Mouse (Mus musculus) monocyte, adult 5-6 weeks (primary cell): ENCODE results near the gene Ostf1. TPM values are rescaled to one million over a fixed set of nuclear protein-coding genes. Genes with fewer than 3 reads are reported as not detected.

Source experiments
- ATAC-seq: fragments of 153-309, 156-312 bp; replicated peaks from 2 replicates; pipeline ENCODE4 v1.8.0; 2017; ENCODE audit warnings: mild to moderate bottlenecking; ENCODE audit not compliant: low TSS enrichment, insufficient number of reproducible peaks, severe bottlenecking, poor library complexity, low FRiP score
- total RNA-seq: library from RNA; stranded (forward); fragments of 200-1000, 200-491, 200-594 nt; gene quantifications from 3 replicates; pipeline ENCODE4 v1.2.3, GENCODE M21; 2017

Ostf1 gene
- total RNA-seq = 458 to 713 TPM (median 609 TPM) in 3 replicates

DNA sequence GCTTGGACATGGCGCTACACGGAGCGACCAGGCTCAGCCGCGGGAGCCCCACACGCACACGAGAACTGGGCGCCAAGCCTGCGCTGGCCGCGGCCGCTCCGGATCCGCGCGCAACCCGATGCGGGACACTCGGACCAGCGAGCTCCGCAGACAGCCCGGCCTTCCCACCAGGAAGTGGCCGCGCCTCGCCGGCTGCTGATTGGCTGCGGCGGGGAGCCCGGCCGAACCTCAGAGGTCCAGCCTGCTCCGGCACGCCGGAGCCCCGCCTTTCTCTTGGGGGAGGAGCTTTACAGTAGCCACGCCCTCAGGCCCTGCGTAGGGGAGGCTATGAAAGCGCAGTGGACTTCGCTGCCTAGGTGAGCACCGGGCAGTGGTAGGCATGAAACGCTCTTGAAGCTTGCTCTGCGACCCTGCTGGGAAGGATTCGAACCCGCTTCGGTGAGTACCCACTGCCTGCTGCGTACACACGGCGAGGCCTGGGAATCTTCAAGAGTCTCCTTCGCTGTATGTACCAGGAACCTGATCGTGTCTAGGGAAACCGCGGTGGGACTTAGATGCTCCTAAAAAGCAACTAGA lies at the start of gene Ostf1, which contains the start of gene Nmrk1:
Gene Ostf1 (minus strand): TSS at position 180 of the 576 bp plus-strand sequence.
Gene Nmrk1 (plus strand): TSS at position 307 of the 576 bp plus-strand sequence.
- peak; percentile 92 for ATAC-seq

GRCm38 (mm10) chr19:18673116-18673515 lies 41.5 kb upstream of the Ostf1 start:
- ATAC-seq = no peak

- ATAC-seq = no peak
These were observed 40.9 kb upstream of the Ostf1 start for GRCm38 (mm10) chr19:18672498-18672897.

DNA sequence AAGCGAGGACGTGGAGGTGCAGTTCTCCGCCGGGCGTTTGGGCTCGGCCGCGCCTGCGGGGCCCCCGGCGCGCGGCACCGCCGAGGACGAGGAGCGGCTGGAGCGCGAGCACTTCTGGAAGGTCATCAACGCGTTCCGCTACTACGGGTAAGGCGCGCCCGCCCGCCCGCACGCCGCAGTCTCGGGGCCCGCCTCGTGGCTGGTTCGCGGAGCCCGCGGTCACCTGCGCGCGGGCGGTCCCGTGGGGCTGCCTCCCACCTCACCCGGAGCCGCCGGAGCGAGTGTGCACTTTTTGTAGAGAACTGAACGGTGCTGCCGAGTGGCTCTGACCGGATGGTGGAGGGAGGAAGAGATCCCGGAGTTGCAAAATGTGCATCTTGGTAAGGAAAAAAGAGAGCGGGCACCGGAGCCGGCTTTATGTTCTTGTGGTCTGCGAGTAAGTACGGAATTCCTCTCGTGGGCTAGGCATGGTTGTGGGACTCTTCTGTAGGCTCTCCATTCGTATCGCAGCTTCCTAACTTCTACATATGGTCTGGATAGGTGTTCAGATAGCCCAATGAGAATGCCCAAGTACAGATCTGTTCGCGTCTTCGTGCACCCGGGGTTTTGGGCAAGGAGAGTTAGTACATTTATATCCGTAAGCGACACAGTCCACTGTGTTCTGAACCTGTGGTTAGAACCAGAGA lies 39.6 kb upstream of the Ostf1 start:
- ATAC-seq = 0 out of 2 replicates have a peak, but pooled peaks have one; percentile 11

- ATAC-seq = peak; percentile 97
These were observed 39.0 kb upstream of the Ostf1 start, which contains the start of gene Carnmt1 for GRCm38 (mm10) chr19:18670608-18671007. Carnmt1 (plus strand) TSS chr19:18670764.

GRCm38 (mm10) chr19:18669551-18669950 lies 37.9 kb upstream of the Ostf1 start:
- no peak for ATAC-seq

- no peak for ATAC-seq
These were observed 35.3 kb upstream of the Ostf1 start for GRCm38 (mm10) chr19:18666966-18667365.

GRCm38 (mm10) chr19:18663904-18664303 lies 32.3 kb upstream of the Ostf1 start:
- ATAC-seq = peak; percentile 48; the same call in 1 of the 2 replicates

DNA sequence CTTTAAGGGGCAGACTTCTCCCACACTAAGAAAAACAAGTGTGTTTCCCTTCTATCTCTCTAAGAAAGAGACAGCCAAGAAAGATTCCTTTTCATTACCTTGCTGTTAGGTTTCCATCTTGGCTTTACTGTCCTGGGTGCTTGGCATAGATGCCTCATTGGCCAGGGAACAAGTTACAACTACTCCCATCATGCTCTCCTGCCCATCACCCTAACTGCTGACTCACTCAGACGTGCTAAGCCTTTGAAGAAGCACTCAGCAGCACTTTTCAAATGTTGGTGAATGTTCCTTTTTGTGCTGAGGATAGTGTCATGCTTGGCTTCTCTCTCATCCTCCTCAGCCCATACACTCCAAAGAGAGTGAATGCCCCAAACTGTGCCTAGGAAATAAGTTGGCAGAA lies 30.1 kb upstream of the Ostf1 start:
- ATAC-seq = no peak

DNA sequence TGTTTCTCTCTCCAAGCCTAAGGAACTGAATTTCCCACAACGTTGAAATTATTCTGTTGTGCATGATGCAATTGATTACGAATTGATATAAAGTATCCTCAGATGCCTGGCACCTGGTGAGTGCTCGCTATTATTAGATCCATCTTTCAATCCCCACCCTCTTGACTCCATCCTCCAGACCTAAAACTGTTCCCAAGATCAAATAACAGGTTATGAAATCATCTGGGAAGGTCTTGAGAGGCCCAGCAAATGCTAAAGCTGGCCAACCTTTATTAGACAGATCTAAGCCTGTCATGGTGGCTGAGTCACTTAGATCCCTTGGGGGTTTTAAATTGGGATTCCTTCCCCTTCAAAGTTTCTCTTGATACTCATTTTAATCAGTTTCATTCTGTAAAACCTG lies 28.8 kb upstream of the Ostf1 start:
- ATAC-seq = no peak

DNA sequence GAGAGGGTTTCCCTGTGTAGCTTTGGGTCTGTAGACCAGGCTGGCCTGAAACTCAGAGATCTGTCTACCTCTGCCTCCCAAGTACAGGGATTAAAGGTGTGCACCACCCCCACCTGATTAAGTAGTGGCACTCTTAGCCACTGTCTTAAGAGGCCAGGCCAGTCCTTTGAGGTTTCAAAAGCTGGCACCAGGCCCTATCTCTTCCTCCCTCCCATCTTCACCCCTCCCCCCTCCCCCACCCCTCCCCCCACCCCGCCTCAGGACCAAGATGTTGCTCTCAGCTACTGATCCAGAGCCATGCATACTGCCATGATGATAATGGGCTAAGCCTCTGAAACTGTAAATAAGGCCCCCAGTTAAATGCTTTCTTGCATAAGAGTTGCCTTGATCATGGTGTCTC lies 27.7 kb upstream of the Ostf1 start:
- ATAC-seq = no peak

DNA sequence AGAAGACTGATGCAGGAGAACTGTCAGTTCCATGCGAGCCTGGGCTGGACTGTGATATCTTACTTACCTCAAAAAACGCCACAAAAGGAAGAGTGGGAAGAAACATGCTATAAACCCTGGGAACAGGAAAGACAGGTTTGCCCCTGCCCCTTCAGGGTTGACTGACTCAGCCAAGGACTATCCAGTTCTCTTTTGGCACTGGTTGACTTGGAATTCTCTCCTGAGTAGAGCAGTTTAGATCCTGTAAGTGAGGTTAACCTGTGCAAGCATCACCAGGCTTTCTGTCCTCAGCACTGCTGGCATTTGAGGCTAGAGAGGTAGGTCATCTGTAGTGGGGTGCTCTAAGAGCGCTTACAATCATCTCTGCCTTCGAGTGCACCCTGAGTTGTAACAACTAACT lies 26.9 kb upstream of the Ostf1 start:
- ATAC-seq = no peak

- ATAC-seq = no peak
These were observed 24.4 kb upstream of the Ostf1 start for GRCm38 (mm10) chr19:18655999-18656398.

- no peak for ATAC-seq
These were observed 23.4 kb upstream of the Ostf1 start for GRCm38 (mm10) chr19:18654984-18655383.

- ATAC-seq = no peak
These were observed 22.7 kb upstream of the Ostf1 start for GRCm38 (mm10) chr19:18654330-18654729.

GRCm38 (mm10) chr19:18653058-18653457 lies 21.4 kb upstream of the Ostf1 start:
- no peak for ATAC-seq

GRCm38 (mm10) chr19:18652592-18652991 lies 21.0 kb upstream of the Ostf1 start:
- ATAC-seq = no peak

GRCm38 (mm10) chr19:18650473-18650872 lies 18.9 kb upstream of the Ostf1 start:
- no peak for ATAC-seq

DNA sequence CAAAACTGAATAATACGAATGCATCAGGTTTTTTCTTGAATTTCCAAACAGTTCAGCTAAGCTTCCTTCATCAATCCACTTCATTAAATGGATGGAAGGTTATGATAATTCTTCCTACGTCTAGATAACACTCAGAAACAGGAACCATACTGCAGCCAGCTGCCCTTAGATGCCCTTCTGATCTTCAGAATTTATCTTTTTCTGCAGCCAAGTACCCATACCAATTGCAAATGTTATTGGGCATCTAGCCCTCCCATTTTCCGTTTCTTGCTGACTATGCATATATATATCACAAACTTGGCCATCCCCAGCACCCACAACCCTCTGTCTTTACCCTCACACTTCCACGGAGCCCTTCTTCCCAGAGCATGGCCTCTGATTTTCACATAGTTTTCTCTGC lies 18.3 kb upstream of the Ostf1 start:
- ATAC-seq = no peak

DNA sequence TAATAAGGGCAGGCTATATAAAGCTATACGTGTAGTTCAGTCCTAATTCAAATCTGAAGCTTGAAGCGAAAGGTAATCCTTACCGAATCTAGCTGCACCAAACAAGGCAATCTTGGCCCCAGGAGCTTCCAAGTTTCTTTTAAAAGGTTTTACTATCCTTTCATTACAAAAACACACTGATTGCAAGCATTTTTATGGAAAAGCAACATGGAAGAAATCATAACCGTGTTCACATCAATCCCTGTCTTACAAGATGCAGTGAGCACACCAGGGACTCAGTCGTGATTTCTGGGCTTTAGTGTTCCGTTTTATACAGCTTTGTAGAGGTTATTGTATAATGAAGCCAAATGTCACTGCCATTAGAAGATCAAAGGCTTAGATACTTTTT lies 16.9 kb upstream of the Ostf1 start:
- no peak for ATAC-seq
